Mouse (Mus musculus) ES-Bruce4 (cell line): ENCODE measurements around the gene Myct1. TPM values are rescaled to one million over a fixed set of nuclear protein-coding genes. Genes with fewer than 3 reads are reported as not detected.

Experiments used
- H3K27ac ChIP-seq: 2 replicates; pipeline ENCODE4 v1.5.1; 2012; ENCODE audit warnings: low read length, inconsistent platforms; ENCODE audit not compliant: insufficient read depth
- H3K27me3 ChIP-seq: 2 replicates; pipeline ENCODE4 v1.6.1; 2012; ENCODE audit warnings: mild to moderate bottlenecking, low read length, inconsistent platforms; ENCODE audit not compliant: control insufficient read depth, poor library complexity, insufficient read depth, severe bottlenecking
- H3K36me3 ChIP-seq: 2 replicates; pipeline ENCODE4 v1.6.1; 2012; ENCODE audit warnings: inconsistent platforms, mild to moderate bottlenecking, low read length, moderate library complexity; ENCODE audit not compliant: control insufficient read depth, poor library complexity, insufficient read depth, severe bottlenecking
- H3K4me1 ChIP-seq: one replicate; pipeline ENCODE4 v1.8.1; 2011; ENCODE audit warnings: low read length; ENCODE audit not compliant: control insufficient read depth, insufficient read depth
- H3K4me3 ChIP-seq: 2 replicates; pipeline ENCODE4 v1.5.1; 2011; ENCODE audit warnings: low read depth, mild to moderate bottlenecking, low read length
- H3K9ac ChIP-seq: 2 replicates; pipeline ENCODE4 v1.6.1; 2012; ENCODE audit warnings: low read depth, mild to moderate bottlenecking, inconsistent platforms; ENCODE audit not compliant: poor library complexity, severe bottlenecking
- H3K9me3 ChIP-seq: replicated peaks from 2 replicates; pipeline ENCODE4 v1.6.1; 2012; ENCODE audit warnings: mild to moderate bottlenecking, low read length, inconsistent platforms; ENCODE audit not compliant: control insufficient read depth, poor library complexity, insufficient read depth, severe bottlenecking
- CTCF ChIP-seq: IDR thresholded peaks from one replicate; pipeline ENCODE4 v1.8.1; 2011; ENCODE audit warnings: low read depth, low read length
- EP300 ChIP-seq: IDR thresholded peaks from 2 replicates; pipeline ENCODE4 v1.6.1; 2011; ENCODE audit warnings: low read depth, low read length; ENCODE audit not compliant: insufficient read depth
- POLR2A ChIP-seq: IDR thresholded peaks from one replicate; pipeline ENCODE4 v1.8.1; 2011; ENCODE audit warnings: low read length; ENCODE audit not compliant: insufficient read depth
- polyA plus RNA-seq: library from polyadenylated mRNA; stranded (reverse); fragments of >200 nt; gene quantifications from 2 replicates; pipeline ENCODE4 v1.2.4, GENCODE M21; 2011; ENCODE audit warnings: low read depth; ENCODE audit not compliant: missing spikeins, insufficient read depth, insufficient read length

Gene Myct1
- polyA plus RNA-seq, 1 experiment, result not detected

DNA sequence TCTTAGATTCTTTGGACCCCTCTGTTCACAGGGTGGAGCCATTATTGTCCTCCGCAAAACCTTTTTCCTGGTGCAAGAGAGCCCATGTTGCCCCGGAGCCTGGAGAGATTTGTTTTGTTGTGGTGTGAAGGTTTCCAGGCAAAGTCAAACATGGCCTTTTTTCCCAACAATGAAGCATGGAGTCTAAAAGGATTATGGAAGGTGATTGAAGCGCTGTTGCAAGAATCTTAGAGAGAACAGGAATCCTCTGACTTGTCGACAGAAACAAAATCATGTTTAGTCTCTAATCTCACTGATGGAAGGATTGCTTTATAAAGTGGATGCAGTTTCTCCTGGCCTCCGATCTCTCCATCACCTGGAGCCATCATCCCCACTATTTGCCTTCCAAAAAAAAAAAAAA is 42.2 kb upstream of the Myct1 start, which contains the start of gene Syne1:
Syne1 (minus strand) TSS at position 101 of the 400 bp plus-strand sequence.
- Histone ChIP-seq H3K9ac (no peak within 1 kb of the TSS), H3K27ac (no peak within 1 kb of the TSS), H3K36me3 (no peaks in the 10 kb centered on the region), H3K9me3 (no peaks in the 10 kb centered on the region), H3K4me1 (no peaks in the 10 kb centered on the region), H3K4me3 (peak within 1 kb of the TSS; percentile 74), H3K27me3 (no peaks in the 10 kb centered on the region)
- TF ChIP-seq CTCF (no peak), EP300 (no peak), POLR2A (no peak)

DNA sequence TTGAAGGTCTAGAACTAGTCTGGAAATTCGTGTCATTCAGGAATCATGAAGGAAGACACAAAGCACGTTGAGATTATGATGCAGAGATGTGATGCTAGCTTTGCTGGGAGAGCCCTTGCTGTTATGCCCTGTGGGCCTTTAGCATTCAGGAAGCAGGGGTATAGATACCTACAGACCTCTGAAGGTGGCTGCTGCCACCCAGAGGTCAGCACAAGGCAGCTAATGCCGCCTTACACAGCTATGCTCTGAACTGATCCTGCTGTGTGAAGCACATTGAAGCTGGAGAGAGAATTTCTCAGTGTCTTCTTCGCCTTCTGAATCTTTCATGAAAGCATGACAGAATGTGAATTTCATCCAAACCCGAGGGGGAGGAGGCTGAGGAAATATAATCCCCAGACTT is 38.6 kb upstream of the Myct1 start:
- Histone ChIP-seq H3K4me3 (no peak overlapping the region), H3K9me3 (no peaks in the 10 kb centered on the region), H3K27me3 (no peaks in the 10 kb centered on the region), H3K4me1 (no peaks in the 10 kb centered on the region), H3K36me3 (no peaks in the 10 kb centered on the region), H3K27ac (no peak overlapping the region), H3K9ac (no peak overlapping the region)
- TF ChIP-seq CTCF (peak; percentile 56), EP300 (no peak)

GRCm38 (mm10) chr10:5558808-5559207 is 34.8 kb upstream of the Myct1 start:
- no peak for TF ChIP-seq EP300
- TF ChIP-seq POLR2A, result no peak
- no peak for TF ChIP-seq CTCF

DNA sequence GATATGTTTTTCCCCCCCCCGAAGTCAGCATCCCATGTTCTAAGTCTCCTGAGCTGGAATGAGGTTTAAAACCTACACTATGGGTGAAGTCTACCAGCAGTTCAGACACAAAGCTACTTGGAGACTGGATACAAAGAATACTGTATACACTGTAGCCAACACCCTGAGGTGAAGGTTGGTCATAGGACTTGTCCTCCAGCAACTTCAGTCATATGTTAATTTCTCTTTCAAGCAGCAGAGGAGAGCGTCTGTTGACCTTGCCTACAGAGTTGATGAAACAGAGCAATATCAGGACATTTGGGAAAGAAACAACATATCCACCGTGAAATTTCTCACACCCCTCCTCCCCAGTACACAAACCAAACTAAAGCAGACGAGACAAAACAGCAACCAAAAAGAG is 33.0 kb upstream of the Myct1 start:
- no peak overlapping the region for H3K4me3 ChIP-seq
- H3K27ac ChIP-seq, result peak overlapping the region; percentile 18; the same call in 1 of the 2 replicates
- H3K9ac ChIP-seq, result no peak overlapping the region
- H3K4me1 ChIP-seq, result peaks cover 3% of the 10 kb centered on the region
- no peaks in the 10 kb centered on the region for H3K27me3 ChIP-seq
- TF ChIP-seq POLR2A (no peak), EP300 (0 out of 2 replicates have a peak, but pooled peaks have one; percentile 23)
- H3K9me3 ChIP-seq, result no peaks in the 10 kb centered on the region
- no peaks in the 10 kb centered on the region for H3K36me3 ChIP-seq

More at GRCm38 (mm10) chr10:5558808-5559207, 34.8 kb upstream of the Myct1 start:
- no peak overlapping the region for H3K27ac ChIP-seq
- H3K9ac ChIP-seq, result no peak overlapping the region
- H3K4me3 ChIP-seq, result no peak overlapping the region
- no peaks in the 10 kb centered on the region for H3K9me3 ChIP-seq
- H3K36me3 ChIP-seq, result no peaks in the 10 kb centered on the region
- H3K4me1 ChIP-seq, result peaks cover 3% of the 10 kb centered on the region
- H3K27me3 ChIP-seq, result no peaks in the 10 kb centered on the region

DNA sequence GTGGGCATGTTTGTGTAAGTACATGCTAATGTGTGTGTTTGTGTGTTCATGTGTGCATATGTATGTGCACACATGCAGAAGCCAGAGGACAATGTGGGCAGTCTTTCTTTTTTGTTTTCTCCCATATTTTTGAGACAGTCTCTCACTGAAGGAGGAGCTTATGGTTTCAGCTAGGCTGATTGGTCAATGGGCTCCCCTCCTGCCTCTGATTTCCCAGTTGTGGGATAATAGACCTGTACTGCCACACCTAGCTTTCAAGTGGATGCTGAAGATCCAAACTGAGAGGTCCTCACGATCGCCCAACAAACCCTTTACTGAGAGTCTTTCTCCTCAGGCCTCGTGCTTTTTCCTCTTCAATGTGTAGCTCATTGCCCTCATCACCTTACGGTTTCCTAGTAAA is 31.9 kb upstream of the Myct1 start:
- Histone ChIP-seq H3K9ac (no peak overlapping the region), H3K4me1 (peaks cover 3% of the 10 kb centered on the region), H3K36me3 (no peaks in the 10 kb centered on the region), H3K27me3 (no peaks in the 10 kb centered on the region), H3K9me3 (no peaks in the 10 kb centered on the region), H3K4me3 (no peak overlapping the region), H3K27ac (no peak overlapping the region; the same call in 1 of the 2 replicates)
- TF ChIP-seq CTCF (no peak), POLR2A (no peak), EP300 (no peak)

DNA sequence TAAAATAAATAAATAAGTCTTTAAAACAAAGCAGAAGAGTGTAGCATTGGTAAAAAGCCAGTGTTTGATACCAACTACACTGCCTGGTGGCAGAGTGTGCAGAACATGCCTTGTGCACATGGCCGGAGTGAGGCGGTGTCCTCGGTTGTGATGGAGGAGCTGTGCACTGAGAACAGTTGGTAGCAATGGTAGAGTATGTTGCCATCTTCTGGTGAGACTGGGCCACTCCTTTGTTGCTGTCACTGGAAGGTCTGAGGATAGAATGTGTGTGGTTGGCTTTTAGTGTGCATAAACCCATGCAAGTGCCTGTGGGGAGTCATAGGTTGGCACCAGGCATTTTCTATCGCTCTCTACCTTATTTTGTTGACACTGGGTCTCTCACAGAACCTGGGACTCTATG is 24.6 kb upstream of the Myct1 start:
- H3K27me3 ChIP-seq, result no peaks in the 10 kb centered on the region
- no peaks in the 10 kb centered on the region for H3K36me3 ChIP-seq
- TF ChIP-seq POLR2A (no peak), CTCF (peak; percentile 29)
- H3K9me3 ChIP-seq, result no peaks in the 10 kb centered on the region
- no peaks in the 10 kb centered on the region for H3K4me1 ChIP-seq
- no peak overlapping the region for H3K4me3 ChIP-seq
- no peak overlapping the region for H3K9ac ChIP-seq
- no peak overlapping the region for H3K27ac ChIP-seq
